Mouse (Mus musculus) myocyte (in vitro differentiated cells): ENCODE results near the gene Fam160a1. TPM values are rescaled to one million over a fixed set of nuclear protein-coding genes. Genes with fewer than 3 reads are reported as not detected.

Experiments used
- H3K27me3 ChIP-seq: one replicate; pipeline ENCODE4 v1.6.1; 2011; ENCODE audit not compliant: control insufficient read depth, insufficient read depth, insufficient read length
- H3K36me3 ChIP-seq: one replicate; pipeline ENCODE4 v1.6.1; 2011; ENCODE audit not compliant: control insufficient read depth, insufficient read depth
- H3K4me2 ChIP-seq: one replicate; pipeline ENCODE4 v1.6.1; 2011; ENCODE audit warnings: low read depth, control low read depth
- H3K4me3 ChIP-seq: one replicate; pipeline ENCODE4 v1.5.1; 2011; ENCODE audit warnings: mild to moderate bottlenecking, control low read depth, moderate library complexity
- H3K79me2 ChIP-seq: one replicate; pipeline ENCODE4 v1.6.1; 2011; ENCODE audit not compliant: control insufficient read depth, insufficient read depth
- H3ac ChIP-seq: one replicate; pipeline ENCODE4 v1.6.1; 2011; ENCODE audit not compliant: control insufficient read depth, insufficient read length
- CEBPB ChIP-seq: IDR thresholded peaks from 2 replicates; pipeline ENCODE4 v1.6.1; 2011; ENCODE audit warnings: mild to moderate bottlenecking, moderate library complexity; ENCODE audit not compliant: poor library complexity, insufficient read depth, severe bottlenecking
- E2F4 ChIP-seq: IDR thresholded peaks from one replicate; pipeline ENCODE4 v1.6.1; 2011; ENCODE audit warnings: mild to moderate bottlenecking, control low read depth, moderate library complexity; ENCODE audit not compliant: insufficient read depth
- MAX ChIP-seq: IDR thresholded peaks from one replicate; pipeline ENCODE4 v1.6.1; 2011; ENCODE audit warnings: low read depth, mild to moderate bottlenecking, control low read depth
- MYOD1 ChIP-seq, 3 experiments: IDR thresholded peaks; one replicate each; pipeline ENCODE4 v1.6.1; 2011; ENCODE audit warnings: control low read depth in 2 of 3, low read depth in 2 of 3, mild to moderate bottlenecking in 2 of 3, moderate library complexity in 1 of 3; ENCODE audit not compliant: insufficient read length in 2 of 3, control insufficient read depth in 1 of 3
- MYOG ChIP-seq, 3 experiments: IDR thresholded peaks; one replicate each; pipeline ENCODE4 v1.6.1; 2011; ENCODE audit warnings: control low read depth in 2 of 3, low read depth in 2 of 3, mild to moderate bottlenecking in 2 of 3; ENCODE audit not compliant: insufficient read length in 2 of 3, control insufficient read depth in 1 of 3, insufficient read depth in 1 of 3
- POLR2A ChIP-seq: IDR thresholded peaks from one replicate; pipeline ENCODE4 v1.6.1; 2011; ENCODE audit warnings: low read depth, mild to moderate bottlenecking, control low read depth, moderate library complexity; ENCODE audit not compliant: insufficient read length
- POLR2AphosphoS2 ChIP-seq: IDR thresholded peaks from one replicate; pipeline ENCODE4 v1.6.1; 2011; ENCODE audit warnings: low read depth, control low read depth; ENCODE audit not compliant: insufficient read length
- REST ChIP-seq: IDR thresholded peaks from one replicate; pipeline ENCODE4 v1.6.1; 2011; ENCODE audit warnings: mild to moderate bottlenecking, control low read depth, moderate library complexity; ENCODE audit not compliant: insufficient read depth, insufficient read length
- SRF ChIP-seq: IDR thresholded peaks from one replicate; pipeline ENCODE4 v1.6.1; 2011; ENCODE audit warnings: low read depth; ENCODE audit not compliant: control insufficient read depth, insufficient read length
- TCF12 ChIP-seq: IDR thresholded peaks from one replicate; pipeline ENCODE4 v1.6.1; 2011; ENCODE audit warnings: mild to moderate bottlenecking, control low read depth; ENCODE audit not compliant: poor library complexity, insufficient read depth, severe bottlenecking
- TCF3 ChIP-seq: IDR thresholded peaks from one replicate; pipeline ENCODE4 v1.6.1; 2011; ENCODE audit warnings: low read depth, control low read depth; ENCODE audit not compliant: insufficient read length
- USF1 ChIP-seq: IDR thresholded peaks from one replicate; pipeline ENCODE4 v1.6.1; 2011; ENCODE audit warnings: low read depth, mild to moderate bottlenecking, control low read depth, moderate library complexity
- polyA plus RNA-seq: library from polyadenylated mRNA; unstranded; fragments of >200 nt; fragmentation: generic; extraction: Trizol; gene quantifications from one replicate; pipeline ENCODE4 v1.2.1, GENCODE M21; 2012; ENCODE audit warnings: missing spikeins

Gene Fam160a1
- polyA plus RNA-seq, 1 experiment: 13.2 TPM

GRCm38 (mm10) chr3:85776707-85777106 is 40.4 kb downstream of the Fam160a1 start:
- Histone ChIP-seq H3K79me2 (no peaks in the 10 kb centered on the region), H3ac (no peak overlapping the region), H3K36me3 (no peaks in the 10 kb centered on the region), H3K4me2 (no peak overlapping the region), H3K4me3 (no peak overlapping the region), H3K27me3 (no peaks in the 10 kb centered on the region)
- TF ChIP-seq E2F4 (no peak), CEBPB (no peak), SRF (no peak), MYOG (IDR thresholded peaks at IDR 0.05; ENCODE audit: control insufficient read depth in 1 of 3, insufficient read depth in 1 of 3, insufficient read length in 2 of 3, low read depth in 2 of 3) (no peak), POLR2AphosphoS2 (no peak)

- no peaks in the 10 kb centered on the region for H3K79me2 ChIP-seq
- no peak overlapping the region for H3K4me3 ChIP-seq
- TF ChIP-seq TCF3 (no peak), REST (no peak), USF1 (no peak), MAX (no peak), POLR2AphosphoS2 (no peak), E2F4 (no peak), MYOD1 (IDR thresholded peaks at IDR 0.05; ENCODE audit: control insufficient read depth in 1 of 3, insufficient read length in 2 of 3, low read depth in 2 of 3) (no peak), POLR2A (no peak), SRF (no peak)
- no peaks in the 10 kb centered on the region for H3K27me3 ChIP-seq
- H3K4me2 ChIP-seq: no peak overlapping the region
- no peaks in the 10 kb centered on the region for H3K36me3 ChIP-seq
- no peak overlapping the region for H3ac ChIP-seq
These were observed 41.0 kb downstream of the Fam160a1 start for GRCm38 (mm10) chr3:85776126-85776525.

- no peak for TF ChIP-seq CEBPB
- no peak for TF ChIP-seq USF1
- TF ChIP-seq E2F4: no peak
- no peak for TF ChIP-seq MYOG (IDR thresholded peaks at IDR 0.05; ENCODE audit: control insufficient read depth in 1 of 3, insufficient read depth in 1 of 3, insufficient read length in 2 of 3, low read depth in 2 of 3)
- no peak for TF ChIP-seq SRF
- TF ChIP-seq TCF12: no peak
- no peak for TF ChIP-seq MYOD1 (IDR thresholded peaks at IDR 0.05; ENCODE audit: control insufficient read depth in 1 of 3, insufficient read length in 2 of 3, low read depth in 2 of 3)
- no peak for TF ChIP-seq TCF3
- TF ChIP-seq REST: no peak
- no peak for TF ChIP-seq MAX
- no peak overlapping the region for H3K4me3 ChIP-seq
- no peaks in the 10 kb centered on the region for H3K36me3 ChIP-seq
- no peak overlapping the region for H3K4me2 ChIP-seq
- no peaks in the 10 kb centered on the region for H3K79me2 ChIP-seq
- no peaks in the 10 kb centered on the region for H3K27me3 ChIP-seq
- no peak overlapping the region for H3ac ChIP-seq
These were observed 43.2 kb downstream of the Fam160a1 start for GRCm38 (mm10) chr3:85773886-85774285.

GRCm38 (mm10) chr3:85773425-85773824 is 43.7 kb downstream of the Fam160a1 start:
- Histone ChIP-seq H3K79me2 (no peaks in the 10 kb centered on the region), H3K27me3 (no peaks in the 10 kb centered on the region), H3K4me3 (no peak overlapping the region), H3K4me2 (no peak overlapping the region), H3ac (no peak overlapping the region), H3K36me3 (no peaks in the 10 kb centered on the region)
- TF ChIP-seq E2F4 (no peak), MYOG (IDR thresholded peaks at IDR 0.05; ENCODE audit: control insufficient read depth in 1 of 3, insufficient read depth in 1 of 3, insufficient read length in 2 of 3, low read depth in 2 of 3) (no peak), CEBPB (no peak), POLR2A (no peak), TCF12 (no peak), MAX (no peak), SRF (no peak), MYOD1 (IDR thresholded peaks at IDR 0.05; ENCODE audit: control insufficient read depth in 1 of 3, insufficient read length in 2 of 3, low read depth in 2 of 3) (no peak), USF1 (no peak), REST (no peak), POLR2AphosphoS2 (no peak), TCF3 (no peak)

- peak overlapping the region; percentile 60 for H3K4me2 ChIP-seq
These were observed 52.2 kb downstream of the Fam160a1 start for GRCm38 (mm10) chr3:85764937-85765337.

More at GRCm38 (mm10) chr3:85764937-85765337, 52.2 kb downstream of the Fam160a1 start:
- Histone ChIP-seq H3ac (no peak overlapping the region), H3K36me3 (no peaks in the 10 kb centered on the region), H3K79me2 (peaks cover 3% of the 10 kb centered on the region), H3K4me3 (no peak overlapping the region), H3K27me3 (no peaks in the 10 kb centered on the region)
- TF ChIP-seq CEBPB (peak; percentile 94), MYOD1 (IDR thresholded peaks at IDR 0.05; ENCODE audit: control insufficient read depth in 1 of 3, insufficient read length in 2 of 3, low read depth in 2 of 3) (no peak), MYOG (IDR thresholded peaks at IDR 0.05; ENCODE audit: control insufficient read depth in 1 of 3, insufficient read depth in 1 of 3, insufficient read length in 2 of 3, low read depth in 2 of 3) (no peak), E2F4 (no peak), MAX (no peak), TCF12 (no peak), POLR2A (no peak)
